In the genomic region with DNA sequence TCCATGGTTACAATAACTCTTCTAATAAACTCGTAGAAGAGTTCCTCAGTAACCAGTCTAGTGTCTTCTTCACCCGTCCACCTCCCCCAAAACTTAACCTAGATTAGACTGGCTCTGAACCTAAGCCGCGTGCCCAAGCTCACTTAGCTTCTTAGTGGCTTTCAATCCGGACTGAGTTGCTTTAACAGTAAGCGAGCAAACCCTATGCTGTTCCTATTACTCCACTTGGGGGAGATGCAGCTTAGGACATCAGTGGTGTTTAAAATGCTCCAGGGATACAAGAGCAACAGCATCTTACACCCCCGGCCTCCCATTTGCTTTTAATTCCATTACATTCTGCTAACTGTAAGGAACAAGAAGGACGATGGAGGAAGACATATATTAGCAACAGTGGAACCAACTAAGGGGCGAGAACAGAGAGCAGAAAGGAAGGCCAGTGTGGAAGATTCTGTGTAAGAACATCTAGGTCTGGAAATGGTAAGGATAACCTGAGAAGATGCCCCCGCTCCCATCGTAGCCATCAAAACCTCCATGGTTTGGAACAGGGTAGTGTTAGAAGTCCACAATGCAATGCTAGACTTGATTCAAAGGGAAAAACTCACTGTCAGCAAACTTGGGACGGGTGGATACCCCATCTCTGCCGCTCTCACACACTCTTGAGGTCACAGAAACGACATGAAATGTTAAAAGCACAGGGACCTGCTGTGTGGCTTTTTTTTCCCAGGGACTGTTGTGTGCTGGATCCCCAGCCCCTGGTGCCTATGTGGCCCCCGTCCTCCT, we compare ENCODE assay signal across 11 mouse cellular contexts.
DNase-seq lines count a peak whose midpoint lies in the region; ATAC-seq and TF ChIP-seq lines count a peak whose summit lies in the region.
"Had no signal": no experiment of that assay in that cellular context is flagged by ENCODE, and none has a peak within 500 bp of the region (broad histone marks: within the 10 kb centered on the region; RNA-seq: fewer than 3 reads in every experiment).

No protein-coding gene starts in this region.

- no peak for TF ChIP-seq POLR2A in limb, embryonic 14.5 days (IDR thresholded peaks at IDR 0.05; ENCODE audit: borderline replicate concordance, extremely low read depth, insufficient read depth, insufficient read length)

- 77% methylated on average over 15 of the region's 15 CpGs for WGBS in hindbrain, postnatal 0 days
- 79% methylated on average over 15 of the region's 15 CpGs for WGBS in hindbrain, embryonic 10.5 days
- WGBS in limb, embryonic 14.5 days = 72% methylated on average over 15 of the region's 15 CpGs

- H3K4me3 ChIP-seq in hindbrain, postnatal 0 days (ENCODE audit: low read length) = no peak overlapping the region
- H3K4me3 ChIP-seq in hindbrain, embryonic 10.5 days = no peak overlapping the region
- no peak overlapping the region for H3K4me3 ChIP-seq in limb, embryonic 14.5 days (replicated peaks; ENCODE audit: low read length)
- H3K4me3 ChIP-seq: erythroblast, embryonic 14.5 days; heart, embryonic 10.5 days had no signal

- peak; percentile 42; the same call in 1 of the 2 replicates for ATAC-seq in hindbrain, postnatal 0 days
- ATAC-seq in limb, embryonic 14.5 days (ENCODE audit: low FRiP score, low read depth) = no peak
- ATAC-seq in monocyte, adult 5-6 weeks (replicated peaks; ENCODE audit: insufficient number of reproducible peaks, low FRiP score, low TSS enrichment, poor library complexity, severe bottlenecking) = no peak

- H3K4me1 ChIP-seq in hindbrain, postnatal 0 days (ENCODE audit: insufficient read depth, low read length) = no peaks in the 10 kb centered on the region
- H3K4me1 ChIP-seq in hindbrain, embryonic 10.5 days (replicated peaks) = peaks cover 4% of the 10 kb centered on the region; the same call in 1 of the 2 replicates
- no peaks in the 10 kb centered on the region for H3K4me1 ChIP-seq in limb, embryonic 14.5 days (ENCODE audit: control insufficient read depth, insufficient read depth, low read length)

- no peaks in the 10 kb centered on the region for H3K36me3 ChIP-seq in hindbrain, postnatal 0 days (ENCODE audit: insufficient read depth, low read length)
- H3K36me3 ChIP-seq in hindbrain, embryonic 10.5 days = no peaks in the 10 kb centered on the region
- H3K36me3 ChIP-seq in limb, embryonic 14.5 days (ENCODE audit: control insufficient read depth, insufficient read depth, low read length) = no peaks in the 10 kb centered on the region
- H3K36me3 ChIP-seq: heart, embryonic 10.5 days had no signal

- H3K9ac ChIP-seq in hindbrain, postnatal 0 days (replicated peaks; ENCODE audit: low read length) = no peak overlapping the region
- no peak overlapping the region for H3K9ac ChIP-seq in limb, embryonic 14.5 days (ENCODE audit: low read depth, low read length, severe bottlenecking)

- no peaks in the 10 kb centered on the region for H3K9me3 ChIP-seq in hindbrain, postnatal 0 days (ENCODE audit: low read length)
- no peaks in the 10 kb centered on the region for H3K9me3 ChIP-seq in hindbrain, embryonic 10.5 days
- no peaks in the 10 kb centered on the region for H3K9me3 ChIP-seq in limb, embryonic 14.5 days (ENCODE audit: control insufficient read depth, low read length)
- H3K9me3 ChIP-seq: heart, embryonic 10.5 days had no signal

- H3K27me3 ChIP-seq in hindbrain, postnatal 0 days (ENCODE audit: insufficient read depth, low read length) = no peaks in the 10 kb centered on the region
- no peaks in the 10 kb centered on the region for H3K27me3 ChIP-seq in hindbrain, embryonic 10.5 days (ENCODE audit: insufficient read depth, poor library complexity, severe bottlenecking)
- no peaks in the 10 kb centered on the region for H3K27me3 ChIP-seq in limb, embryonic 14.5 days (ENCODE audit: control insufficient read depth, insufficient read depth, low read length)

- H3K4me2 ChIP-seq in hindbrain, postnatal 0 days (ENCODE audit: low read depth, low read length) = no peak overlapping the region
- no peak overlapping the region for H3K4me2 ChIP-seq in limb, embryonic 14.5 days (replicated peaks; ENCODE audit: low read depth, low read length, severe bottlenecking)

- H3K27ac ChIP-seq in hindbrain, postnatal 0 days = no peak overlapping the region
- no peak overlapping the region for H3K27ac ChIP-seq in hindbrain, embryonic 10.5 days
- H3K27ac ChIP-seq in limb, embryonic 14.5 days (replicated peaks; ENCODE audit: low read depth, low read length) = no peak overlapping the region
- H3K27ac ChIP-seq: heart, embryonic 10.5 days; macrophage had no signal

- TF ChIP-seq CTCF in hindbrain, postnatal 0 days (IDR thresholded peaks at IDR 0.05; ENCODE audit: low read depth) = peak; percentile 78

- DNase-seq in hindbrain, postnatal 0 days (ENCODE audit: low spot score) = peak; percentile 77
- no peak for DNase-seq in hindbrain, embryonic 10.5 days (ENCODE audit: low spot score)
- peak; percentile 22 for DNase-seq in lung, postnatal 36 days
- no peak for DNase-seq in lung, adult 18-20 months
- DNase-seq in adipocyte (ENCODE audit: low spot score) = peak; percentile 13
- DNase-seq in limb, embryonic 14.5 days (ENCODE audit: low spot score) = peak; percentile 64
- DNase-seq in ovary, postnatal 36 days (ENCODE audit: low spot score) = no peak

Comparison
In these comparisons a context has a peak if more than half of its experiments do, and no peak if none do; other contexts are left out.
1. DNase-seq: peak in hindbrain, postnatal 0 days (single experiment), lung, postnatal 36 days (single experiment), adipocyte (single experiment) and limb, embryonic 14.5 days (single experiment); none in hindbrain, embryonic 10.5 days (single experiment), lung, adult 18-20 months (0 of 2) and ovary, postnatal 36 days (single experiment).